Mouse (Mus musculus): ENCODE results near the gene Sh2d1b2.
"Not testable (repeated sequence)": the region's sequence is repeated elsewhere in the genome, so short reads cannot be mapped to it uniquely, and the experiment has no call there.

Sh2d1b2 gene

DNA sequence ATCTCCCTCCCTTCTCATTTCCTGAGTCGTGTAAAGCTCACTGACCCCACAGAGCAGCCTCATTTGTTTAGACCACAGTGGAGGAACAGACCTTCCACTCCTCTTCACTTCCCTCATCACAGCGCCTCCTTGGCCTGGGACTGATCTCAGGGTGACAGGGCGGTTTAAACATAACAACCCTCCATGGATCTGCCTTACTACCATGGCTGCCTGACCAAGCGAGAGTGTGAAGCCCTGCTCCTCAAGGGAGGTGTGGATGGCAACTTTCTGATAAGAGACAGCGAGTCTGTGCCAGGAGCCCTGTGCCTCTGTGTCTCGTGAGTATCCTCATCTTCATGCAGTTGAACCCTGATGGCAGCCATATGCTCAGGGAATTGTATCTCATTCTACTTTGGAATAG lies at the start of gene Sh2d1b2:
Gene Sh2d1b2, plus strand, starts transcription at position 62 of the 400 bp plus-strand sequence.
- in situ Hi-C loops (cut with MboI, MseI), result not testable (repeated sequence)

GRCm38 (mm10) chr1:170185137-170185536 lies 47.4 kb upstream of the Sh2d1b2 start:
- in situ Hi-C loops (cut with MboI, MseI), result no loop called here

- in situ Hi-C loops (cut with MboI, MseI), result no loop called here
Observed at GRCm38 (mm10) chr1:170186531-170186930, 46.0 kb upstream of the Sh2d1b2 start.

DNA sequence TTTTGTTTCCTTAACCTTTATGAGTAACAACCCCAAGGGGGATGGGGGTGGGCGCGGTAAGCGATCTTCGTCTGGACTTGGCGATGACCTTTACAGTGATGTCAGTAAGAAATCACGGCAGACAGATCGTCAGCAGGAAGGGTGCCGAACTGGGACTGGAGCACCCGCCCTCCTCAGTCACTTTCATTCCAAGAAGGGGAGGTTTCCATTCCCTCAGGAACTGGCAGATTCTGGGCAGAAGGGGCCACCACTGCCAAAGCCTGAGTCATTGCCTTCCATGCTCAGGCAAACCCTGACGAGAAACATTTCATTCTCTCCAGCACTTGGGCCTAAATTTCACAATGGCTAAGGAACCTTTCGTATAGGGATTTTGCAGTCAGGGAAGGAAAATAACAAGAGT lies 43.9 kb upstream of the Sh2d1b2 start:
- in situ Hi-C loops (cut with MboI, MseI), result no loop called here

GRCm38 (mm10) chr1:170190225-170190624 lies 42.3 kb upstream of the Sh2d1b2 start:
- in situ Hi-C loops (cut with MboI, MseI), result no loop called here

DNA sequence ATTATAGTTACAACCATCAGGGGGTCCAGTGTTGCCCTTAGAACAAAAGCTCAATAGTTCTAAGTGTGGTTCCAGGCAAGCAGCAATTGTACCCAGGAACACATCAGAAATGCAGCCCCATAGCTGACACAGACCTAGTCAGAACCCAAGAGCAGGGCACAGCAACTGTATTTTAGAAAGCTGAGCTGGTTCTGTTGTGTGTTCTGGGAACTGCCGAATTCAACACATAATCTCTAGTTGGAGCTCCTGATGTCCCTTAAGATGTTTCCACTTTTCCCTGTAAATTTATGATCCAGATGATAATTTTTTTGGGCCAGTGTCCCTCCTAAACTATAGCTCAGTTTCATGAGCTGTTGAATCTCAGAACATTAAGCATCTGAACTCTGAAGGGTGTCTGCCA lies 40.6 kb upstream of the Sh2d1b2 start:
- in situ Hi-C loops (cut with MboI, MseI), result no loop called here

DNA sequence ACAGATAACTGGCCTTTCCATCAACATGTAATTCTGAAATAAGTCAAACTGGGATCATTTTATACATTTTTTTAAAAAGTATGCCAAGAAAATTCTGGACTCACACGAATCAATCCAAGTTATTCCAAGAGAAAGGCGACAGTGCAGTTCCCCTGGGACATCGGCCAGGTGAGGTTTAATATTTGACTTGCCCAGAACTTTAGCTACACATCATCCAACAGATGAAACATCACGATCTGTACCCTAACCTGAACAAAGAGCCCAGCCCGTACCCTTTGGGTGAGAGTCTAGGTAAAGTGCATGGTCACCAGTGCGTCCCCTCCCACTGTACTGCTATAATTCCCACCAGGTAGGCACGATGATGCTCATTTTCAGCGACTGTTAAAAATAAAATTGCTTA lies 36.3 kb upstream of the Sh2d1b2 start:
- in situ Hi-C loops (cut with MboI, MseI), result loop anchor here (5.0 kb wide), 1 partner anchor 39 kb away; no protein-coding TSS in a partner anchor

GRCm38 (mm10) chr1:170200379-170200778 lies 32.2 kb upstream of the Sh2d1b2 start:
- in situ Hi-C loops (cut with MboI, MseI), result loop anchor here (25.0 kb wide), 1 partner anchor 637 kb away; no protein-coding TSS in a partner anchor

- in situ Hi-C loops (cut with MboI, MseI), result loop anchor here (25.0 kb wide), 1 partner anchor 631 kb away; no protein-coding TSS in a partner anchor
Observed at GRCm38 (mm10) chr1:170206395-170206794, 26.2 kb upstream of the Sh2d1b2 start.

GRCm38 (mm10) chr1:170213181-170213879 lies 19.2 kb upstream of the Sh2d1b2 start:
- in situ Hi-C loops (cut with MboI, MseI), result loop anchor here (25.0 kb wide), 1 partner anchor 624 kb away; no protein-coding TSS in a partner anchor

- in situ Hi-C loops (cut with MboI, MseI), result loop anchor here (25.0 kb wide), 1 partner anchor 623 kb away; no protein-coding TSS in a partner anchor
Observed at GRCm38 (mm10) chr1:170214383-170214756, 18.2 kb upstream of the Sh2d1b2 start.

DNA sequence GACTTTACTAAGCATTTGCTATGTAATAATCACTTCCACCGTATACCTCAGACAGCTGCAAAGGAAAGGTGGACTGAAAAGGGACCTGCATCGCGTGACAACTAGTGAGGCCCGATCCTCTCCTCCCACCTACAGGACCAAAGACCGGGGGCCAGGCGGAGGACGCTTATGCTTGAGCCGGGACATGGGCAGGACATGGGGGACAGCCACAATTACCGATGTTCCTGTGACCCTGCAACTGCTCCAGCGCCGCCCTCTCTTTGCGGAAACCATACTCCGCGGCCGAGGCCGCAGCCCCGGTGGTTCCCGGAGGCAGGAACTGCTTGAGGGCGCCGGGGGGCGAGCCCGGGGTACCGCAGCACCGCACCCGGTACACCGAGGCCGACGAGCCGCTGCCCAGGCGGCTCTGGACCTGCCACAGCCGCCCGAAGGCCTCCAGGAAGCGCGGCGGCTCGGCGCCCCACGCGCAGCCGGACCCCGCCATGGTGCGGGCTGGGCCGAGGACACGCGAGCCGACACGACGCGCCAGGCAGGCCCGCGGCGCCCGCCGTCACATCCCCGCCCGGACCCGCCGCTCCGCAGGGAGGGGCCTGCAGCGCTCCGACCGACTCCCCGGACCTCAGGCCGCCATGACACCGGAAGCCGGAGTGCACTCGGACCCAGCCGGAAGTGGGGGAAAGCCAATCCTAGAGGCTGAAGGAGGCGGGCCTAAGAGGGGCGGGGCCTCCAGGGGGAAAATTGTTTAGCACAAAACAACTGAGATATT lies 17.6 kb upstream of the Sh2d1b2 start, which contains the start of gene Uhmk1:
Gene Uhmk1, minus strand, starts transcription at position 641 of the 766 bp plus-strand sequence.
- in situ Hi-C loops (cut with MboI, MseI), result loop anchor here (25.0 kb wide), 1 partner anchor 622 kb away; no protein-coding TSS in a partner anchor

GRCm38 (mm10) chr1:170215590-170215989 lies 17.0 kb upstream of the Sh2d1b2 start:
- in situ Hi-C loops (cut with MboI, MseI), result loop anchor here (25.0 kb wide), 1 partner anchor 622 kb away; no protein-coding TSS in a partner anchor

DNA sequence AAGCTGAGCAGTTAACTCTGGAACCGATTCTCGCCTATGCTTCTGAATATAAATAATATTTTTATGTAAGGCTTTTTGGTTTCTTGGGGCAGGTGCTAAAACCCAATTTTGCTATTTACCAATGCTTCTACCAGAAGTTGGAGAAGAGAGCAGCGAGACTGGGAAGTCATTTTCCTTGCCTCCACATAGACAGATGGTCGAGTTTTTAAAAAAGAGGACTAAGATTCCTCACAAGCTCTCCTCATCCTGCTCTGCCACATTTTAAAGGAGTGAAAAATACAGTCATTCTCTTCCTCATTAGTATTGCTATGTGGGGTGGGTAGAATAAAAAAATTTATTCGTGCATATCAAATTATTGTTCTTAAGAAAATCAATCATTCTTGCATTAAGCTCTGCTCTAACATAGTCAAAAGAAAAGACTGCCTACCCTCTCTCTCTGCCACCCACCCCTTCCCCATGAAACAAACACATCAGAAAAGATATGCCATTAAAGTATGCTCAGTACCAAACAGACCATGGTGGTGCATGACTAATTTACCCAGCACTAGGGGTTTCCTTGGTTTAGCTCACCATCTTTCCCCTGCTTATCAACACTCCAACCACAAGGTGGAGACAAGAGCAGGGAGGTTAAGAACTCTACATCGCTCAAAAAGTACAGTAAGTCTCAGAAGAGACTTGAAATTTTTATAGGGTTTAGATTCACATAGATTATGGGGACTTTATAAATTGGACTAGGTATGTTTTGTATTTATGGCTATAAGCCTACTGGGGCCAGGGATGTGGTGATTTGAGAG lies 14.3 kb upstream of the Sh2d1b2 start:
- in situ Hi-C loops (cut with MboI, MseI), result loop anchor here (25.0 kb wide), 1 partner anchor 619 kb away; no protein-coding TSS in a partner anchor

- in situ Hi-C loops (cut with MboI, MseI), result loop anchor here (5.0 to 25.0 kb wide), 2 partner anchors 392 to 617 kb away; no protein-coding TSS in a partner anchor
Observed at GRCm38 (mm10) chr1:170220351-170220750, 12.2 kb upstream of the Sh2d1b2 start.

- in situ Hi-C loops (cut with MboI, MseI), result loop anchor here (5.0 to 25.0 kb wide), 2 partner anchors 389 to 614 kb away; no protein-coding TSS in a partner anchor
Observed at GRCm38 (mm10) chr1:170223276-170223675, 9.3 kb upstream of the Sh2d1b2 start.

- in situ Hi-C loops (cut with MboI, MseI), result no loop called here
Observed at GRCm38 (mm10) chr1:170245016-170245415, 12.5 kb downstream of the Sh2d1b2 start.

DNA sequence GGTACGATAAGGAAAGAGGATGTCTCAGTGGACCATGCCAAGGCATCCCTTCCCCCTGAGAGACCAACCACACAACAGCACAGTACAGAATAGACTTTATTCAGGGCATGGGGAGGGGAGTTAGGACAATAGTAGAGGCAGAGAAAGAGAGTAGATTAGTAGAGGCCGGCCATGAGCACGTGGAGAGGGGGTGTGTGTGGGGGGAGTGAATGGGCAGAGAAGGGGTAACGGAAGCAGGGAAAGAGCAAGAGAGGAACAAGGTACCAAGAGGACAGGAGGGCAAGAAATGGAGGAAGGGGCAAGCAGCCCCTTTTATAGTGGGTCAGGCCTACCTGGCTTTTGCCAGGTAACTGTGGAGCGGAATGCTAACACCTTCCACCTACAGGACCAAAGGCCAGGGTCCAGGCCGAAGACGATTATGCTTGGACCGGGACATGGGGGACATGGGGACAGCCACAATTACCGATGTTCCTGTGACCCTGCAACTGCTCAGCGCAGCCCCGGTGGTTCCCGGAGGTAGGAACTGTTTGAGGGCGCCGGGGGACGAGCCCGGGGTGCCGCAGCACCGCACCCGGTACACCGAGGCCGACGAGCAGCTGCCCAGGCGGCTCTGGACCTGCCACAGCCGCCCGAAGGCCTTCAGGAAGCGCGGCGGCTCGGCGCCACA lies 22.5 kb downstream of the Sh2d1b2 start:
- in situ Hi-C loops (cut with MboI, MseI), result no loop called here

- in situ Hi-C loops (cut with MboI, MseI), result no loop called here
Observed at GRCm38 (mm10) chr1:170255560-170255910, 23.0 kb downstream of the Sh2d1b2 start.

- in situ Hi-C loops (cut with MboI, MseI), result no loop called here
Observed at GRCm38 (mm10) chr1:170270281-170270680, 37.7 kb downstream of the Sh2d1b2 start.

DNA sequence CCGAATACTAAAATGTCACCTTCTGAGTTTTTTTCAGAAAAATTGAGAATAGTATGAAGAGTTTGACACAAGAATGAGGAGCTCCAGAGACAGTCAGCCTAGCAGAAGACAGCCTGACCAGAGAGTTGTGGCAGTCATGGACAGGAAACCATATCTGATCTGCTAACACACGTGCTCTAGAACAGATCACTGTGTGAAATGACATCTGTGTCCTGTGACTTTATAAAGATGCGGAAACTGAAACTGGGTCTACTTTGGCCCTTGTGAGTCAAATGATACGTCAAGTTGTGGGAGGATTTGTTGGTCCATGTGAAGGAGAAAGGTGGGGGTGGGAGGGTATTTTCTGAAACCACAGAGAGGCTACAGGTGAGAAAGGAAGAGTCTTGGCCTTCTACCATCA lies 38.1 kb downstream of the Sh2d1b2 start:
- in situ Hi-C loops (cut with MboI, MseI), result no loop called here

All from T-helper 1 cell (primary cell).